Mouse (Mus musculus): Measurements from ENCODE around the gene Prr5l. TPM values are rescaled to one million over a fixed set of nuclear protein-coding genes. Genes with fewer than 3 reads are reported as not detected.

Gene Prr5l
- polyA plus RNA-seq, 1 experiment from 2014 or later: 38.1 TPM

- H3K9me3 ChIP-seq (replicated peaks; ENCODE audit: low read length): no peaks in the 10 kb centered on the region
- no peaks in the 10 kb centered on the region for H3K27me3 ChIP-seq (ENCODE audit: insufficient read depth, low read length)
- no peak overlapping the region for H3K4me2 ChIP-seq (ENCODE audit: low read length)
- no peak overlapping the region for H3K4me3 ChIP-seq (replicated peaks; ENCODE audit: low read depth, low read length)
- no peaks in the 10 kb centered on the region for H3K36me3 ChIP-seq (ENCODE audit: insufficient read depth, low read length)
- no peak overlapping the region for H3K27ac ChIP-seq
- DNase-seq (ENCODE audit: low spot score) (no peak), ATAC-seq (replicated peaks; ENCODE audit: low FRiP score, low read depth) (no peak)
- no peak for TF ChIP-seq CTCF (IDR thresholded peaks at IDR 0.05; ENCODE audit: low read depth)
- H3K4me1 ChIP-seq (replicated peaks; ENCODE audit: insufficient read depth, low read length): peaks cover 10% of the 10 kb centered on the region; the same call in 1 of the 2 replicates
- no peak overlapping the region for H3K9ac ChIP-seq (ENCODE audit: low read depth, low read length)
- WGBS: 76% methylated on average over 6 of the region's 6 CpGs
Measured at GRCm38 (mm10) chr2:101809640-101810305, 73.1 kb downstream of the Prr5l start.

GRCm38 (mm10) chr2:101807756-101808155 lies 75.1 kb downstream of the Prr5l start:
- 66% methylated on average over 5 of the region's 5 CpGs for WGBS

GRCm38 (mm10) chr2:101802240-101802639 lies 80.6 kb downstream of the Prr5l start:
- H3K27ac ChIP-seq: no peak overlapping the region
- TF ChIP-seq CTCF (IDR thresholded peaks at IDR 0.05; ENCODE audit: low read depth): no peak
- 84% methylated on average over 6 of the region's 6 CpGs for WGBS

More at GRCm38 (mm10) chr2:101807756-101808155, 75.1 kb downstream of the Prr5l start:
- Histone ChIP-seq H3K9ac (ENCODE audit: low read depth, low read length) (no peak overlapping the region), H3K9me3 (replicated peaks; ENCODE audit: low read length) (no peaks in the 10 kb centered on the region), H3K36me3 (ENCODE audit: insufficient read depth, low read length) (no peaks in the 10 kb centered on the region), H3K27ac (no peak overlapping the region), H3K27me3 (ENCODE audit: insufficient read depth, low read length) (no peaks in the 10 kb centered on the region), H3K4me2 (ENCODE audit: low read length) (no peak overlapping the region), H3K4me3 (replicated peaks; ENCODE audit: low read depth, low read length) (no peak overlapping the region), H3K4me1 (replicated peaks; ENCODE audit: insufficient read depth, low read length) (no peaks in the 10 kb centered on the region)
- no peak for TF ChIP-seq CTCF (IDR thresholded peaks at IDR 0.05; ENCODE audit: low read depth)
- DNase-seq (ENCODE audit: low spot score) (no peak), ATAC-seq (replicated peaks; ENCODE audit: low FRiP score, low read depth) (no peak)

GRCm38 (mm10) chr2:101797901-101798250 lies 85.0 kb downstream of the Prr5l start:
- no peak for DNase-seq (ENCODE audit: low spot score)
- peak; percentile 30; the same call in 1 of the 2 replicates for ATAC-seq (replicated peaks; ENCODE audit: low FRiP score, low read depth)
- WGBS: under 1% methylated on average over 19 of the region's 19 CpGs

More at GRCm38 (mm10) chr2:101802240-101802639, 80.6 kb downstream of the Prr5l start:
- no peaks in the 10 kb centered on the region for H3K9me3 ChIP-seq (replicated peaks; ENCODE audit: low read length)
- no peak overlapping the region for H3K4me2 ChIP-seq (ENCODE audit: low read length)
- DNase-seq (ENCODE audit: low spot score): no peak
- H3K27me3 ChIP-seq (ENCODE audit: insufficient read depth, low read length): no peaks in the 10 kb centered on the region
- no peak overlapping the region for H3K4me3 ChIP-seq (replicated peaks; ENCODE audit: low read depth, low read length)
- no peaks in the 10 kb centered on the region for H3K36me3 ChIP-seq (ENCODE audit: insufficient read depth, low read length)
- ATAC-seq (replicated peaks; ENCODE audit: low FRiP score, low read depth): no peak
- no peak overlapping the region for H3K9ac ChIP-seq (ENCODE audit: low read depth, low read length)
- H3K4me1 ChIP-seq (replicated peaks; ENCODE audit: insufficient read depth, low read length): 0 out of 2 replicates have a peak, but pooled peaks cover 3% of the 10 kb centered on the region

GRCm38 (mm10) chr2:101797166-101797900 lies 85.5 kb downstream of the Prr5l start:
- peak overlapping the region; percentile 94 for H3K4me2 ChIP-seq (ENCODE audit: low read length)
- no peaks in the 10 kb centered on the region for H3K27me3 ChIP-seq (ENCODE audit: insufficient read depth, low read length)
- under 1% methylated on average over 49 of the region's 49 CpGs for WGBS
- peaks cover 21% of the 10 kb centered on the region for H3K4me1 ChIP-seq (replicated peaks; ENCODE audit: insufficient read depth, low read length)
- H3K9ac ChIP-seq (ENCODE audit: low read depth, low read length): peak overlapping the region; percentile 72
- H3K27ac ChIP-seq: peak overlapping the region; percentile 89
- no peaks in the 10 kb centered on the region for H3K9me3 ChIP-seq (replicated peaks; ENCODE audit: low read length)
- DNase-seq (ENCODE audit: low spot score): peak; percentile 93
- peak; percentile 75 for ATAC-seq (replicated peaks; ENCODE audit: low FRiP score, low read depth)
- TF ChIP-seq CTCF (IDR thresholded peaks at IDR 0.05; ENCODE audit: low read depth): no peak; the same call in 1 of the 2 replicates
- H3K4me3 ChIP-seq (replicated peaks; ENCODE audit: low read depth, low read length): peak overlapping the region; percentile 71
- no peaks in the 10 kb centered on the region for H3K36me3 ChIP-seq (ENCODE audit: insufficient read depth, low read length)

More at GRCm38 (mm10) chr2:101797901-101798250, 85.0 kb downstream of the Prr5l start:
- Histone ChIP-seq H3K27ac (peak overlapping the region; percentile 89), H3K4me2 (ENCODE audit: low read length) (peak overlapping the region; percentile 94), H3K36me3 (ENCODE audit: insufficient read depth, low read length) (no peaks in the 10 kb centered on the region), H3K27me3 (ENCODE audit: insufficient read depth, low read length) (no peaks in the 10 kb centered on the region), H3K9ac (ENCODE audit: low read depth, low read length) (peak overlapping the region; percentile 72), H3K9me3 (replicated peaks; ENCODE audit: low read length) (no peaks in the 10 kb centered on the region), H3K4me3 (replicated peaks; ENCODE audit: low read depth, low read length) (peak overlapping the region; percentile 71), H3K4me1 (replicated peaks; ENCODE audit: insufficient read depth, low read length) (peaks cover 21% of the 10 kb centered on the region)
- no peak for TF ChIP-seq CTCF (IDR thresholded peaks at IDR 0.05; ENCODE audit: low read depth)

GRCm38 (mm10) chr2:101796287-101797115 lies 86.3 kb downstream of the Prr5l start:
- H3K27ac ChIP-seq: peak overlapping the region; percentile 89
- no peaks in the 10 kb centered on the region for H3K9me3 ChIP-seq (replicated peaks; ENCODE audit: low read length)
- TF ChIP-seq CTCF (IDR thresholded peaks at IDR 0.05; ENCODE audit: low read depth): peak; percentile 88
- H3K9ac ChIP-seq (ENCODE audit: low read depth, low read length): peak overlapping the region; percentile 72
- no peaks in the 10 kb centered on the region for H3K36me3 ChIP-seq (ENCODE audit: insufficient read depth, low read length)
- peak; percentile 84 for DNase-seq (ENCODE audit: low spot score)
- H3K4me3 ChIP-seq (replicated peaks; ENCODE audit: low read depth, low read length): peak overlapping the region; percentile 71
- peak; percentile 83 for ATAC-seq (replicated peaks; ENCODE audit: low FRiP score, low read depth)
- peaks cover 21% of the 10 kb centered on the region for H3K4me1 ChIP-seq (replicated peaks; ENCODE audit: insufficient read depth, low read length)
- peak overlapping the region; percentile 94 for H3K4me2 ChIP-seq (ENCODE audit: low read length)
- WGBS: under 1% methylated on average over 53 of the region's 55 CpGs
- no peaks in the 10 kb centered on the region for H3K27me3 ChIP-seq (ENCODE audit: insufficient read depth, low read length)

All from kidney, postnatal 0 days (tissue).